Mouse (Mus musculus) right cerebral cortex, postnatal 4 days (tissue): Measurements from ENCODE around the gene Il17a.
"Not testable (repeated sequence)": the region's sequence is repeated elsewhere in the genome, so short reads cannot be mapped to it uniquely, and the experiment has no call there.

Experiments
- DNase-seq: peaks from one replicate; pipeline ENCODE4 v3.0.0-alpha.2; 2022

Il17a gene

DNA sequence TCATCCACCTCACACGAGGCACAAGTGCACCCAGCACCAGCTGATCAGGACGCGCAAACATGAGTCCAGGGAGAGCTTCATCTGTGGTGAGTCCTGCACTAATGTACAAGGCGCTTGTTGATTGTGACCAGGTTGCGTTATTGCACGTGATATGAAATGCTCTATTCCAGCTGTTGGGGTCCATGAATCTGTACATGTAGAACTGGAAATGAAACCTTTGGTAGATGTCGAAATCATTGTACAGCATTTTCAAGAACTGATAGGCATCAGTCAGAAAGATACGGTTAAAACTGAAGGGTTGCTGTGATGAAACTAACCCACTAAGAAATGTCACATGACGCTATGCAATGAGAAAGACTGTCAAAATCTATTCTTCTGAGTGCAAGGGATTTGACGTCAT is at the start of gene Il17a:
Gene Il17a, plus strand, starts transcription at position 3 of the 400 bp plus-strand sequence.
- no peak for DNase-seq

DNA sequence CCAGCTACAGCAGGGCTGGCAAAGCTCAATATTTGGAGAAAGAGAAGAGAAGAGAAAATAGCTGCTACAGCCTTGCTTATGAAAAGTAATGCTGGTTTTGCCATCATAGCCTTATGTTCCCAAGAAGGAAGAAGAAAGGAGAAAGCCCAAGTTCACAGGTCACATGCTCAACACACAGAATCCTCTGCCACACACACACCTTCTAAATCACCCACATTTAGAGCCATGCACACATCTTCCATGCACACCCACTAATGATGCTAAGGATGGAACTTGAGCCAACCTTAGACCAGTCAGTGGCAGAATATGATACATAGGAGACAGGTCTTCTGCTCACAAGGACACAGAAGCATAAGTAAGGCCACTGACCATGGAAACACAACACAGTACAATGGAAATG is 47.9 kb upstream of the Il17a start:
- no peak for DNase-seq

DNA sequence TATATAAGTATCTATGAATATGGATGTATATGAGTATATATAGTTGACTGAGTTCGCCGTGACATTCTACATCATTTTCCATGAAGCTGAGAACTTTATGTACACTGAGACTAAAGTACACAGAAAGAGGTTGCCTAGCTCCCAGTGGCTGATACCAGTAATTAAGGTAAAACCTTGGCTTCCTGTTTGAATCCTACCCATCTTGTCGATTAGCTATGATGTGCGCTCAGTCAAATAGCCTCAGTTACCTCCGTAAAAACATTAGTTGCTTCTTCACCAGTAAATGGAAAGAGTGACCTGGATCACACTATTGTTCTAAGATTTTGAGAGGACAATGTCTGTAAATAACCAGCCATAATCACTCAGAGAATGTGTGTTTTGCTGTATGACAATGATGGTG is 47.3 kb upstream of the Il17a start:
- DNase-seq, result no peak

DNA sequence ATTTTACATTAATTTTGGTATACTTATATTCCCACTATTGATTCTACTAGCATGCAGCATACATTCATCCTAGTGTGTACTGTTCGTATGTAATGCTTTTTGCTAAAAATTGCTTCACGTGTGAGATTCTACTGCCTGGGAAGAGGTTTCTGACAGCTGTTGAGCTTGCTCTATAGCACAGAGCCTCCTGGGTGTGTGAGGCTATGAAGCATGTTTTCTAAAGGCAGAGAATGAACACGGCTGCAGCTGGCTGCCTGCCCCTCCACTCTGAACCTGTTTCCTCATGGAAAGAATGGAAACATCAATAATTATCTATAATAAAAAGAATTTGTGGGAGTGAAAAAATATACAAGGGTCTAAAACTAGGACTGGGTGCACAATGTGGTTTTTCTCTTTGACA is 46.9 kb upstream of the Il17a start:
- DNase-seq, result no peak

DNA sequence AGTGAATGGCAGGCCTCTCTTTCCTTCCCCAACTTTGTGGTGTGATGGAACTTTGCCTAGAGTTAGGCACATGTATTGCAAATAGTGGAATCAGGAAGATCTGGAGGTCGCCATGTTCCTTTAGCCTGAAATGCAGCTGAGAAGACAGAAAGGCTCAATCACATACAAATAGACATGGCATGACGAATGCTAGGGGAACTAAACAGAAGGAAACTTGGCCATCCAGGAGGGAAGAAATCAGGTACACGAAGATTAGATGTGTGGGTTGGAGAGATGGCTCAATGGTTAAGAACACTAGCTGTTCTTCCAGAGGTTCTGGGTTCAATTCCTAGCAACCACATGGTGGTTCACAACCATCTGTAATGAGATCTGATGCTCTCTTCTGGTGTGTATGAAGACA is 46.3 kb upstream of the Il17a start:
- DNase-seq, result no peak

DNA sequence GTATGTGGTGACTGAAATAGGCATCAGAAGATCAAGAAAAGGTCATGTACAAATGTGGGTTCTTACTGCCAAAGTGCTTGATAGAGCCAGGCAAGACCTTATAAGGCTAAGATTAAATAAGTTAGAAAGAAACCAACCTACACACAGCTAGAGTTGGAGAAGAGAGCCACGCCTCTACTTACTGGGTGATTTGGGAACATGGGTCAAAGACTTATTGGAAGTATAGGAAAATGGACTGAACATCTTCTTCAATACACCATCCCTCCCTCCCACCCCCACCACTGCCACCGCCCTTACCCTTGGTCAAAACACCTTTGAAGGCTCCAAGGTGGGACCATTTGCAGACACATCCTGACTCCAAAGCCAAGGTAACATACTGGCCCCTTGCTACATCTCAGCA is 45.3 kb upstream of the Il17a start:
- no peak for DNase-seq

DNA sequence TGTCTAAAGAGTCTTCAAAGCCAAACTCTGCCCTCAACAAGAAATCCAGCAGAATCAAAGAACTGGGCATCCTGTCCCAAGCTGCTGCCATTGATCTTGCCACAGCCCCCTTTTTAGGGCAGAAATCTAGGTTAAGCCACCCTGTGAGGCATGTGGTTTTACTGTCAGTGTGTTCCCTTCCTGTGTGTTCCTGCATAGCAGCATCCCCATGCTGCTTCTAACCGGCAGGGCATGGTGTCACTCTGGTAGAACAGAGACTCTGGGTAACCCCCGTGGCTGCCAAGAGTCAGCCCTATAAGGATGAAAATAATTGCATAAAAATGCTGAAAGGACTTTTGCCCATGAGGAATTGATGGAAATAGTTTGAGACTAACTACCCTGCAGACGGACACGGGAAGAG is 44.8 kb upstream of the Il17a start:
- DNase-seq, result no peak

DNA sequence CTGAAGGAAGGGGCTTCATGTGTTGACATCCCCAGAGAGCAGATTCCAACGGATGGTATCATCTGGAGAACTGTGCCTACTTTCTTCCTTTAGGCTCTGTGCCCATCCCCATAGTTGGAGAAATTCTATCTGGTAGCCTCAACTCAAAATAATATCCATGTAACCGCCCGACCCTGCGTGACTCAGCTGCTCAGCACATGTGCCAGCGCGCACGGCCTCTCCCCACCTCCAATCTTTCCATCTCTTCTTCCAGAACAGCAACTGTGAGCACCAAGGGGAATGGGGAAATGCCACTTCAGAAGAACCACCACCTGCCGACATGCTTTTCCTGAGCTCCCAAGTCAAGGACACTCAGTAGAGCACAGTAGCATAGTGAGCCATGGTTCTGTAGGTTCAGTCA is 39.4 kb upstream of the Il17a start:
- no peak for DNase-seq

DNA sequence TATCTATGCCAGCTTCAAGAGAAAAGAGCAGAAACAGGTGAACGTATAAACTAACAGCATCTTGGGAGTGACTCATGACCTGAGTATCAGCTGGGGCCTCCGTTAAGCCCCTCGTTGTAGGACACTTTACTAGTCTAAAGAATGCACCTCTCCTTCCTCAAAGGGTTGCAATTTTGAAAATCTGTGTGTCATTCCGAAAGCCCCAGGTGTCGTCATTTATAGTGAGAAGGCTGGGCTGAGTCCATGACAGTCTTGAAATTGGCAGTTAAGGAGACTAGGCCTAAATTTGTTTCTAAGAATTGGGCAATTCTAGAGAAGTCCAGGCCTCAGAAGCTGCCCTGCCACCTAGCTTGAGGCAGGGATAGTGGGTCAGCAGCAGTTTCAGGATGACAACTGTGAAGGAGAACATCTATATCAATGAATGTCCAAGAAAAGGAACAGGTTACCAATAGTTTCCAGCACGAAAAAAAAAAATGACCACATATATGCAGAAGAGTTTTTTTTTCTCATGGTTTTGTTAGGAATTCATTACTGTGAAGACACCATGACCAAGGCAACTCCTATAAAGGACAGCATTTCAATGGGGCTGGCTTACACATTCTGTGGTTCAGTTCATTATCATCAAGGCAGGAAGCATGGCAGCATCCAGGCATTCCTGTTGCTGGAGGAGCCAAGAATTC is 36.9 kb upstream of the Il17a start:
- no peak for DNase-seq

DNA sequence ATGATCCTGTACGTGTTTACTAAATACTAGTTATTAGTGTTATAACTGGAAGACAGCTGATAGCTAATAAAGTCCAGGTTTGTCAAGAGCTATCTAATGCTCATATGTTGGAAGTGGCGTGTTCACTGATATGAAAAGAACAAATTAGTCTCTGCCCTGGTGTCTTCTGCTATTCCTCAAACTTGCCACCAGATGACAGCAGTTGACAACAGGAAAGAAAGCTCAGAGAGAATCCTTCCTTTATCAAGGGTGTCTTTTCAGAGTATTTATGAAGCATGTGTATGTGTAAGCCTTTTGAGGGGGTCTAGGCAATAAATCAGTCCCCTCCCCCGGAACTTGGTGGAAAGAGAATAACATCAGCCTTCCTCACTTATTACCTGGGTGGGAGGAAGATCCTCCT is 30.7 kb upstream of the Il17a start:
- no peak for DNase-seq

DNA sequence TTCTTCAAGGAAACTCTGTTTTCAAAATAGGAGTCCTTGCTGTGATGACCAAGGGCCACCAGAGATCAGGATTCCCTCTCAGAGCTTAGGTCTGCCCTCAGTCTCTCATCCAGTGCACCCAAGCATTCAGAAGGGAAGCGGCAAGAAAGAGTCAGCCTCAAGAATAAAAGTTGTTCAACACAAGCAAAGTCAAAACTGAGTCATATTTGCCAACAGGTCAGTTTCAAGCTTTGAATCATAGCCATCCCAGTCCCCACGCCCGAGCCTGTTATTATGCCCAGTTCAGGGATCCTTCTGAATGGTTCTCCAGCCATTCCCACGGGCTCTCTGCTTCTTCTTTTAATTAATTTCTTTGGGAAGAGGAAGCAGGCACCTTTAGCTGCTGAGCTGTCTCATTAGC is 5.9 kb downstream of the Il17a start:
- DNase-seq, result no peak

DNA sequence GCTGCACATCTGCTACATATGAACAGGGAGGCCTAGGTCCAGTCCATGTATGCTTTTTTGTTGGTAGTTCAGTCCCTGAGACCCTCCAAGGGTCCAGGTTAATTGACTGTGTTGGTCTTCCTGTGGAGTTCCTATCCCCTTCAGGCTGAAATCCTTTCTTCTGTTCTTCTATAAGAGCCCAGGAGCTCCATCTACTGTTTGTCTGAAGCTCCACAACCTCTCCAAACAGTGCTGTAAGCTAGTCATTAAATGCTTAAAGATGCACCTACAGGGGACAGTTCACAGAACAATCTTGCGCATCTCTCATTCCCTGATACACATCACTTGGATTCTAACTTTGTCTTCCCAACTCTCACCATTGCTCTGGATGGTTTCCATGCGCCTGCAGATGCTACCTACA is 7.8 kb downstream of the Il17a start:
- no peak for DNase-seq

DNA sequence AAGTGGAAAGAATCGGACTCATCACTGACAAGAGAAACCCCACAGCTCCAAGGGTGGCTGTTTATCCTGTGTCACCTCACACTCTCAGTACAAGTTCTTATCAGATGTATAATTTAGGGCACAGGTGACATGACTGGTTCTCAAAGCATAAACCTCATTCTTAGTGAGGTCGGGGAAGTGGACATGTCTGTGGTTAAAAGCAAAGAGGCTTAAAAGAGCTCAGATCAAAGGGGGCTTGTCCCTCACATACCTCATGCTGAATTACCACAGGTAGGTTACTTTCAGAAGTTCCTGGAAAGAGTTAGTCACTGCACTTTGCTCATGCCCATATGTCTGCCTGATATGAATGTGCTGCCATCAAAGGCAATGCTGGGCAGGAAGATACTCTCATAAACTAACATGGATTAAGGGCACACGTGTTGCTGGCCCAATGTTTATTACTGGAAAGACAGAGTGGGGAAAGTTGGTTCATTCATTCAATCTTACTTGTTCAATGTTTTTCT is 9.8 kb downstream of the Il17a start:
- no peak for DNase-seq

DNA sequence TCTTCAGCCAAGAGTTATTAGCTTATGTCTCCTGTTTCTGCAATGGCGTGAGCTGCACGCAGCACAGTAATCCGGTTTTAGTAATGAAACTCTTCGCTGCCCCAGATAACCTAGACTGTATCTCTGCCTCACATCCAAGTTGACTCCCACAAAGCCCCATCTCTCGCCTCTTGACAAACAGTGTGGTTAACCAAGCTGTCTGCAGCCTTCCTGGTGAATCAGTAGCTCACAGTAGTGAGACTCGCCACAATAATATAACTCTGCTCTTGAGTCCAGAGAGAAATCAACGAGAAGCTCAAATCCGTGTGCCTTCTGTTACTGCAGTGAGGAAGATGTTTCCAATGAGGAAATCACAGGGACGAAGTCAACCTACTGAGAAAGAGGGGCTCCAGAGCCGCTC is 23.7 kb downstream of the Il17a start:
- no peak for DNase-seq

DNA sequence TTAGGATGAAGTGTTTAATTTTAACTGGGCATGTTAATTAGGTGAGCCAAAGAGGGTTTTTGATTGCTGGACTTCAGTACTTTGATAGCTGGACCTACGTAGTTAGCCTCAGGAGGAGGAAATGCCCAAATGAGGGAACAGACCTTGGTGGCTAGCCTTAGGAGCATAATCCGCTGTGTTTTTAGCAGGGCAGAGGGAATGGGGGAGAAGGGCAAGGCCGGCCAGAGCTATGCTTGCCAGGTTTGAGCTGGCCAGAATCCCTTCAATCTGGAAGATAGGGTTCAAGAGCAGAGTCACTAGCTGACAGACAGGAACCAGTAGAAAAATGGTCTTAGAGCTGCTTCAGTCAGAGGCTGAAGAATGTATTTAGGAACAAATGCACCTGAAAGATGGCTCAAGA is 26.9 kb downstream of the Il17a start:
- no peak for DNase-seq

DNA sequence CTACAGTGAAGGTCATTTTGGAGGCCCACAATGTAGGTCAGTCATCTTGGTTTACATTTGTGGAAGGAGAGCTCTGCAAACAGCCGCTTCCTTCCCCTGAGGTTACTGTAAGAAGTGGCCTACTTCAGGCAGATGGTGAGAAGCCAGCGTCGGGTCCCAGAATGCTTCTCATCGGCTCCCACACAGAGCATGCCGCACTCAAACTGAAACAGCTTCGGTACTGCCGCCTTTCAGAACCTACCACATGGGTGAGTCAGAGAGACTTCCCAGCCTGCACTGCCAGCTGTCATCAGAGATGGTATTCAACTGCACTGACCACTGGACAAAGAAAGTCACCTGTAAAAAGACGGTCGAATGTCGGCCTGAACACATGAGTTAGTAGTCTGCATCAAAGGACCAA is 29.1 kb downstream of the Il17a start:
- DNase-seq, result no peak

DNA sequence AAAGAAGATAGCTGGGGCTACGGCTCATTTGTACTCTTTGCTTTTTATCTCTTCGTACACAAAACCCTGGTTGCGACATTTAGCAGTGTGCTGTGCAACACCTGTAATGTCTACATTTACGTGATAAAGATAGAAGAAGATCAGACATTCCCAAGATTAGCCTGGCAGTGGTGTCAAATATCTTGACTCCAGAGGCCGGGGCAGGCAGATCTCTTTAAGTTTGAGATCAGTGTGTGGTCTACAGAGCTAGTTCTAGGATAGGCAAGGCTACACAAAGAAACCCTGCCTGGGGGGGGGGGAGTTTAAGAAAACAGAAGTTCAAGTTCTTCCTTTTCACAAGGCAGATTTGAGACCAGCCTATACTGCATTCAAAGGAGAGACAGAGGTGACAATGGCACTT is 29.6 kb downstream of the Il17a start:
- DNase-seq, result no peak

DNA sequence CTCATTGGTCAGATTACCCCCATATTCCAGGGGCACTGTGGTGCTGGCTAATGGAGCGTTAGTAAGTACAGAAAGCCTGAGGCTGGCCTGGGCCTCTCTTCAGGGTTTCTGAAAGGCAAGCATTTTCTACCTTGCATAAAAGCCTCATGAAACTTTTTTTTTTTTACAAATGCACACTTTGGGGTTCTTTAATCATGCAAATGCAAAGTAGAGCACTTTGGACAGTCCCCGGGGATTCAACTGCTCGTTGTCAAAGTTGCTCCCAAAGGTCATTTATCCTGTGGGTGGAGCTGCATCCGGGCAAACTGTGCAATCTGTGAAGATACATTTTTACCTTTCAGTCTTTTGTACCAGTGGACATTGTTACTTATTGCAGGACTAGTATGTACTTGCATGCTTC is 30.7 kb downstream of the Il17a start:
- no peak for DNase-seq

DNA sequence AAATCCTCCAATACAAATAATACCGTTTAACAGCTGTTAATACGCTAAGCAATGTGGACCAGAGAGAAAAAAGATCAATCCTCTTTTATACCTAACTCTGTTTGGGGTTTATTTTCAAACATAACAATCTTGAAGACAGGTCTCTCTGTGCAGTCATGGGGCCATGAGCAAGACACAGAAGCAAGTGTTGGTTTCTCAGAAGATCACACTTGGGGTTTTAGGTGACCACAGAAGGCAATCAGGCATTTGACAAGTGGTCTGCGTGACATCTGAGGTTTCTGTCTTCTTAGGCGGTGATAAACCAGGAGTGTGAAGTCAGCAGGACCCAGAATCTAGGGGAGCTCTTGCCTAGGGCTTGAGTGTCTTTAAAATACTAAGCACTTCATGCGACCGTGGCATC is 35.8 kb downstream of the Il17a start:
- DNase-seq, result no peak

DNA sequence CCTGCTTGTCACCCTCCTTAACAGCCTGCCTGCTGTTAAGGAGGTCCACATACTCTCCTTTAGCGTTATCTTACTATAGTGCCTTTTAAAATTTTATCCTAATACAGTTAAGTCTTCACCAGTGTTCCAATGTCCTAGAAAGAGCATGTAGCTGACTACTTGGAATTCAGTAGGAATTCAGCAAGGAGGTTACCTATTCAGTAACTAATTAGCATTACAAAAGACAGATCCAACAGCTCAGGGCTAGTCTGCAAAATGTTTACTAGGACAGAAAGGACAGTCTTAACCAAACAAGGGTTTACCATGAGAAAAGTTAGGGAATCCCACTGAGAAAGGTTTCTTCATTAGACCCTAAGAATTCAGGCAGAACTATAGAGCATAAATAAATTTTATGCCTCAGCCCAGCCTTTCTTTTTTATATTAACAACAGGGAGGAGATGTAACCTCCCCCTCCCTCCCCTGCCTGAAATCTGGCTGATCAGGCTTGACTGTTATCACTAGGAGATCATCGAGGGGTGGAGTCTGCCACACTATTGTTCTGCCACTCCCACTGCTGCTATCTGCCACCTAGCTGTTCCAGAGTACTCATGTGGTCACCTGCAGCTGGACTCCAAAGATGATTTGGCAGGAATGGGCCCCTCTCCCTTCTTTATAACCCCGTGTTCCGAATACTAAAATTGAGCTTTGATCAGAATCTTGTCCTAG is 43.5 kb downstream of the Il17a start:
- not testable (repeated sequence) for DNase-seq

DNA sequence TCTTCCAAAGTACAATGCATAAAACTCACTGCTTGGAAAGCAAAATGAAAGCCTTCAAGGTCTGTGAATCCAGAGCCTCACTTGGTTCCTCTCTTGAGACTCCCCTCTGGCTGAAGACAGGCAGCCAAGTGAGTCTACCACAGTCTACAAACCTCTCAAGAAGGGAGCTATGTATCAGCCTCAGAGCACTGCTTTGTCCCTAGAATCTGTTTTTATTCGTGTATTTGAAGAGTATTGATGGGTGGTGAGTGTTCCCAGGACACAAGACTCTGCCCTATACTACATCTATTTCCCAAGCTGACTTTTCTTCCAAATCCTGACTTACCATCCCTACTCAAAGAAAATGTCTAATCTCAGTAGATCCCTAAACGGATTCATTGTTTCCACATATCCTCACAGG is 47.7 kb downstream of the Il17a start:
- DNase-seq, result no peak
